Mouse (Mus musculus) adrenal gland, adult 18-20 months (tissue): ENCODE results near the gene Mfsd5. TPM values are rescaled to one million over a fixed set of nuclear protein-coding genes. Genes with fewer than 3 reads are reported as not detected.

ENCODE experiments used
- DNase-seq, 2 experiments: peaks; one replicate each; pipeline ENCODE4 v3.0.0; 2021 to 2022; ENCODE audit warnings: low spot score in 2 of 2
- total RNA-seq, 2 experiments: library from RNA; stranded (reverse); gene quantifications; 1 replicate in 1 of 2; 2 replicates in 1 of 2; pipeline ENCODE4 v1.2.3; 2021

Mfsd5 gene
- total RNA-seq, 2 experiments from 2014 or later: 32.6 to 35.2 TPM

GRCm38 (mm10) chr15:102279783-102280520 is 698 bp downstream of the Mfsd5 start:
- DNase-seq: no peak

DNA sequence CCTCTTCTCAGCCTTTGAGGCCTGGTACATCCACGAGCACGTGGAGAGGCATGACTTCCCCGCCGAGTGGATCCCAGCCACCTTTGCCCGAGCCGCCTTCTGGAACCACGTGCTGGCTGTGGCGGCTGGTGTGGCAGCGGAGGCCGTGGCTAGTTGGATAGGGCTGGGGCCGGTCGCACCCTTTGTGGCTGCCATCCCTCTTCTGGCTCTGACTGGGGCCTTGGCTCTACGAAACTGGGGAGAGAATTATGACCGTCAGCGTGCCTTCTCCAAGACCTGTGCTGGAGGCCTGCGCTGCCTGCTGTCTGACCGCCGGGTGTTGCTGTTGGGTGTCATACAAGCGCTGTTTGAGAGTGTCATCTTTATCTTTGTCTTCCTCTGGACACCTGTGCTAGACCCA is 1.4 kb downstream of the Mfsd5 start:
- no peak for DNase-seq

DNA sequence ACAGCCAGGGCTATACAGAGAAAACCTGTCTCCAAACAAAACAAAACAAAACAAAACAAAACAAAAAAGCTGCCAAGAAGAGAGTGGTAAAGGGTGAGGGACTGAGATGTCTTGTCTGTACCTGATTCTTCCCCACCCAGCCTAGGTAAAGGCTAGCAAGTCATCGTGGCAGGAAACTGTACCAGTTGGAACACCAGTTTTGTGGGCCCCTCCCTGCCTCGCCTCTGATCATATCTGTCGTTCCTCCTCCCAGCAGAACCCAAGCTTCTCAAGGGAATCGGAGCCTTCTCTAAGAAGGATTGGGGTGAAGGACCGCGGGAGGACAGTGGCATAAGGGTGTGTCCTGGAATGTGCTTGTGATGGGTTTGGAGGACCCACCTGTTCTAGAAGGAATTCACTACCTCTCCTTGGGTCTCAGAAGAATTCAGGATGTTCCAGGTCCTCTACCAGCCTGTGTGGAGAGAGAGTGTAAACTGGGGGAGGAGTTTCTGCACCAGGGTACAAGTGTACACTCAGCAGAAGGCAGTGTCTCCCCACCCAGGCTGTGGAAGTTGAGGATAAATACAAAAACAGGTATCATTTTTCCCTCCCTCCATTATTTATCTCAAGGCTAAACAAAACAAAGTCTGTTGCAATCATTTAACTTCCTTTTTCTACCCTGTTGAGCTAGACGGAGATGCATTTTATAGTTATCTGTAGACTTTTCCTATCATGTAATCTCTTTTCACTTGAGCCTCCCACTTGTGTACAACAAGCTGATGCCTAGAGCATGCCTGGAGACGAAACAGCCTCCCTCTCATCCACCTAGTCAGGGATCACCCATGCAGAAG is 3.4 kb downstream of the Mfsd5 start:
- DNase-seq: no peak

DNA sequence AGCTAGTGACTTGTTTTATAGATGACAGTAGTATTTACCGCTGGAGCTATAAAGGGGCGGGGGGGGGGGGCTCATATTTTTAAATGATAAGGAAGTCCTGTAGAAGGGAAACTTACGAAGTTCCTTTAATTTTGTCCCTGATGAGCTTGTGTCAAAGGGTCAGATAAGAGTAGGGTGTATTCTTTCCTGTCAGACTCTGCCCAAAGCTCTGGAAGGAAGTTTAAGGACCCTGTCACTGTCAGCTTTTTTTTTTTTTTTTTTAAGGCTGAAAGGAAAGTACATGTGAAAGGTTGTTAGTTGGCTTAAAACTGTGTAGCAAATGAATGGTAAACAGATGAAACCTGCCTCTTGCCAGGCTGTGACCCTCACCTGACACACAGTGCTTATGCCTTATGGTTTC is 4.4 kb downstream of the Mfsd5 start:
- DNase-seq: no peak

GRCm38 (mm10) chr15:102287395-102287794 is 8.1 kb downstream of the Mfsd5 start:
- DNase-seq: no peak

DNA sequence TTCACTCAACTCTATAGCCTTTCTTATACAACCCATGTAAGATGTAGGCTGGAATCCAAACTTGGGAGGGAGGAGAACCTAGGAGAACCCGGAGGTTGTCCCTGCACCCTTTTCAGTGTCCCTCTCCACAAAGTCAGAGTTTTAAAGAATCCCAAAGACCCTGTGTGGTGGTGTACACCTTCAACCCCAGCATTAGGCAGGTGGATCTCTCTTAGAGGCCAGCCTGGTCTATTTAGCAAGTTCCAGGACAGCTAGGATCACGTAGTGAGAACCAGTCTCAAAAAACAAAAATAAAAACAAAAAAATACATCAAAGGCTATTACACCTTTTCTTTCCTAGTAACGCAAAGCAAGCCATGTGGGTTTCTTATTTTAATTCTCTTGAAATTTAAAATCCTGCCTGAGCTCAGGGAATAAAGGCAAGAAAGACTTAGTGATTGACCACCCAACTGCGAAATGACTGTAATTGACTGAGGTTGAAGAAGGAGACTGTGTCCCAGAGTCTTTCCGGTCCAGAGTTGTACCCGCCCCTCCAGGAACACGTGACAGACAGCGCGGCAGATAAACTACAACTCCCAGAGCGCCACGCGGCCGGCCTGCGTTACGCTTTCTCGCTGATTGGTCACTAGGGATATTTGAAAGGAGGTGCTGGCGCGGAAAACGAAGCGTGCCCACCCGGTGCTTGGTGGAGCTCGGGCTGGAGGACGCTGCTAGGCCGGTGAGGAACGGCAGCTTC is 16.5 kb downstream of the Mfsd5 start, which contains the start of gene Espl1:
Espl1 (plus strand) TSS at position 634 of the 735 bp plus-strand sequence.
- DNase-seq: peak; percentile 87 to 90

DNA sequence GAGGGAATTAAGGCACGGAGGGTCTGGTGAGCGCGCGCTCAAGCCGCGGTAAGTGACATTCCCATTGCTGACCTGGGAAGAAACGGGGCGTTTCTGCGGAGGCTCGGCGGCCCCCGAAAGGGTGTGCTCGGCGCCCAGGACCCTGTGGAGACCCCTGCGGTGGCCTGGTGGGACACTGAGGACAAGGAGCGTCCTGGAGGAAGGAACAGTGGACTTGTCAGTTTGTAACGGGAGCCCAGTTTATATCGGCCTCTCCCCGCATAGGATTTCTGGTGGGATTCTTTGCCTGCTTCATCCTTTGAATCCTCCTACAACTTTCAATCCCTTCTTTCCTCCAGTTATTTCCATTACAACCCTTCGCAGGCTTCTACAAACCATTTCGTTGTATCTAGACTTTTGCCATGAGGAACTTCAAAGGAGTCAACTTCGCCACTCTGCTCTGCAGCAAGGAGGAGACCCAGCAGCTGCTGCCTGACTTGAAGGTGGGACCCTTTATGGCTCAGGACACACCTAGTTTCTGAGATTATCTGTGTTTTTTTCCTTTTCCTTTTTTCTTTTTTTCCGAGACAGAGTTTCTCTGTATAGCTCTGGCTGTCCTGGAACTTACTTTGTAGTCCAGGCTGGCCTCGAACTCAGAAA is 17.2 kb downstream of the Mfsd5 start:
- DNase-seq: no peak

DNA sequence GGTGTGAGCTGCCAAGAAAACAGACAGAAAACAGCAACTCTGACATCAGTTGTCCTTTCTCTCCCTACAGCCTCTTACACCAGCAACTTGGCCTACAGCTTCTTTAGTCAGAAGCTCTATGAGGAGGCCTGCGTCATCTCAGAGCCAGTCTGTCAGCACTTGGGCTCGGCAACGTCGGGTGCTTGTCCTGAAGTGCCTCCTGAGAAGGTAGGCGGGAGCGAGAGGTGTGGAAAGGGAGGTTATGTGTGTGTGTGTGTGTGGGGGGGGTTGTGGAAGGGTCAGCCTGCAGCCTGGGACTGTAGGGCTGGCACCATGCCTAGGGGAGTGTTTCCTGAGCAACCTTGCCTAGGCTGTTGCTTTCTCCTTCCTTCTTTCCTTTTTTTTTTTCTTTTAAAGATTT is 23.3 kb downstream of the Mfsd5 start:
- DNase-seq: no peak

GRCm38 (mm10) chr15:102308717-102309116 is 29.5 kb downstream of the Mfsd5 start:
- DNase-seq: no peak

GRCm38 (mm10) chr15:102310074-102310845 is 31.0 kb downstream of the Mfsd5 start:
- DNase-seq: peak; percentile 38 to 40

DNA sequence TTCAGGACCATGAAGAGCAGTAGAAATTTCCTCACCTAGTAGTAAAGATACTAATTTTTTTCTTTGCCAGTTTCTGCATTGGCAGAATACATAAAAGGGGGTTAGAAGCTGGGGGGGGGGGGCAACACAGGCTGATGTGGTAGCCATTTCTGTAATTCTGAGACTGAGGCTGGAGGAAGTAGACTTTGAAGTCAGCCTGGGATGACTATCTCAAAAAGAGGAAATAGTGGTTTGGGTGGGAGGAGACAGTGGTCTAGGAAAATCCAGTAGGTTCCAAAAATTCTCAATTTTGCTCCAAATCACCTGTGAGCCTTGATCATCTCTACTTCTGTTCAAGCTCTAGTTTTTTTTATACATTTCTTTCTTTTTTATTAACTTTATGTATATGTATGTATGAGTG is 32.2 kb downstream of the Mfsd5 start:
- no peak for DNase-seq

GRCm38 (mm10) chr15:102315292-102315691 is 36.0 kb downstream of the Mfsd5 start:
- no peak for DNase-seq

- peak; percentile 46 to 57 for DNase-seq
These were observed 37.0 kb downstream of the Mfsd5 start for GRCm38 (mm10) chr15:102316263-102316662.

DNA sequence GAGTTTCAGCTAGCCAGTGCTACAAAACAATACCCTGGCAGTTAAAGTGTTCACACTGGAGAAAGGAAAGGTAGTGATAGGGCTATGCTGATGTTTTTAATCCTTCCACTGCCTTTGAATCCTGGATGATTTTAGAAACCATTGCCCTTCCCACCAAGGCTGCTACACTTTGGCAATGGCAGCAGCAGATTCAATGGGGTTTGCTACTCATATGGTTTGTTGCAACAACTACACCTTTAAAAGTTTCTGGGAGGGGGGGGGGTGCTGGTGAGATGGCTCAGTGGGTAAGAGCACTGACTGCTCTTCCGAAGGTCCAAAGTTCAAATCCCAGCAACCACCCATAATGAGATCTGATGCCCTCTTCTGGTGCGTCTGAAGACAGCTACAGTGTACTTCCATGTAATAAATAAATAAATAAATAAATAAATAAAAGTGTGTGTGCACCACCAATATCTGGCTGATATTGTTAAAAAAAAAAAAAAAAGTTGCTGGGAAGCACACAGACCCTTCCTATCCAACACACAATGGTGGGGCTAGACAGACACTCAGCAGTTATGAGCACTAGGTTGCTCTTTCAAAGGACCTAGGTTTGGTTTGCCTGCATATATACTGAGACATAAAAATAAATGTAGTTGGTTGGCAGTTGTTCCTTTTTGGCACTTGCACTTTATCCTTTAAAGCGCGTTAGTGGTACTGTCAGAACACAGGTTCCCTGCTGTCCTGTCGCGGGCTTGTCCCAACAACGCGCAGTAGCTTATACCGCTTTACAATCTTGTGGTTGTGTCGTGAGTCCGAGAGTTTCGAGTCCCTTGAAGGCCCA is 45.6 kb downstream of the Mfsd5 start:
- DNase-seq: no peak

- peak; percentile 78 to 79 for DNase-seq
These were observed 46.8 kb downstream of the Mfsd5 start, which contains the start of gene Pfdn5 for GRCm38 (mm10) chr15:102326022-102326576. Pfdn5 (plus strand) TSS chr15:102326116.

DNA sequence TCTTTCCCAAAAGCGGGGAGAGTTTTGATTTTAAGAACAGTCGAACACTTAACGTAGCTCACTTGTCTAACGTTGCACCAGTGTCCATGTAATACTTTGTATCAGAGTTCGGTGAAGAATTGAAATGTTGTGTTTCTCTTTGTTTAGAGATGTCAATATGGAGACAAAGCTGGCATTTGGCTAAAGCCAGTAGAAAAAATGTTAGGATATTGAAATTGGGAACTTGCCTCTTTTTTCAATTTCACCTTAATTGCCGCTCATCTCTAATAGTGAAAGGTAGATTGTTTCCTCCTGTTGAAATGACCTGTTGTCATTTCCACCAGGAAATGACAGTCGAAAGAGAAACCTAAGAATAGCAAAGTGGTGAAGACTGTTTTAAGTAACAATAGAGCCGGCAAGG is 47.6 kb downstream of the Mfsd5 start:
- DNase-seq: no peak
